Mouse (Mus musculus) c-Kit-negative CD71-positive TER-119-positive erythroid progenitor cells, embryonic 14.5 days (primary cell): Measurements from ENCODE around the gene Clec16a.
A peak's percentile ranks its signal among the peaks of the same experiment; 100 is the strongest.

Experiments
- DNase-seq: peaks from one replicate; pipeline ENCODE4 v3.0.0-alpha.2; 2013; ENCODE audit warnings: low read depth, low spot score

The Clec16a gene

GRCm38 (mm10) chr16:10544995-10545622 lies at the start of gene Clec16a:
Gene Clec16a, plus strand, starts transcription at chr16:10545339.
- peak; percentile 88 for DNase-seq

- DNase-seq: no peak
Measured at GRCm38 (mm10) chr16:10495824-10496298, 49.3 kb upstream of the Clec16a start.

- no peak for DNase-seq
Measured at GRCm38 (mm10) chr16:10498096-10498602, 47.0 kb upstream of the Clec16a start.

GRCm38 (mm10) chr16:10499122-10499521 lies 46.0 kb upstream of the Clec16a start:
- no peak for DNase-seq

GRCm38 (mm10) chr16:10501865-10502264 lies 43.3 kb upstream of the Clec16a start:
- no peak for DNase-seq

GRCm38 (mm10) chr16:10503058-10503457 lies 42.1 kb upstream of the Clec16a start:
- DNase-seq: no peak

- DNase-seq: no peak
Measured at GRCm38 (mm10) chr16:10507445-10507844, 37.7 kb upstream of the Clec16a start.

GRCm38 (mm10) chr16:10508691-10509090 lies 36.4 kb upstream of the Clec16a start:
- DNase-seq: no peak

GRCm38 (mm10) chr16:10510477-10511133 lies 34.5 kb upstream of the Clec16a start:
- no peak for DNase-seq

- DNase-seq: no peak
Measured at GRCm38 (mm10) chr16:10511134-10511520, 34.0 kb upstream of the Clec16a start.

- DNase-seq: no peak
Measured at GRCm38 (mm10) chr16:10515953-10516572, 29.1 kb upstream of the Clec16a start.

- no peak for DNase-seq
Measured at GRCm38 (mm10) chr16:10518030-10518429, 27.1 kb upstream of the Clec16a start.

GRCm38 (mm10) chr16:10520908-10521614 lies 24.1 kb upstream of the Clec16a start:
- no peak for DNase-seq

- no peak for DNase-seq
Measured at GRCm38 (mm10) chr16:10522811-10523210, 22.3 kb upstream of the Clec16a start.

- DNase-seq: no peak
Measured at GRCm38 (mm10) chr16:10523650-10524049, 21.5 kb upstream of the Clec16a start.

- no peak for DNase-seq
Measured at GRCm38 (mm10) chr16:10524866-10525609, 20.1 kb upstream of the Clec16a start.

- no peak for DNase-seq
Measured at GRCm38 (mm10) chr16:10525610-10525980, 19.5 kb upstream of the Clec16a start.

- DNase-seq: no peak
Measured at GRCm38 (mm10) chr16:10527046-10527644, 18.0 kb upstream of the Clec16a start.

GRCm38 (mm10) chr16:10528382-10528781 lies 16.8 kb upstream of the Clec16a start:
- DNase-seq: no peak

GRCm38 (mm10) chr16:10530179-10530578 lies 15.0 kb upstream of the Clec16a start:
- no peak for DNase-seq

GRCm38 (mm10) chr16:10533781-10534180 lies 11.4 kb upstream of the Clec16a start:
- DNase-seq: no peak
